8 mouse cellular contexts compared by ENCODE assay signal in the genomic region with DNA sequence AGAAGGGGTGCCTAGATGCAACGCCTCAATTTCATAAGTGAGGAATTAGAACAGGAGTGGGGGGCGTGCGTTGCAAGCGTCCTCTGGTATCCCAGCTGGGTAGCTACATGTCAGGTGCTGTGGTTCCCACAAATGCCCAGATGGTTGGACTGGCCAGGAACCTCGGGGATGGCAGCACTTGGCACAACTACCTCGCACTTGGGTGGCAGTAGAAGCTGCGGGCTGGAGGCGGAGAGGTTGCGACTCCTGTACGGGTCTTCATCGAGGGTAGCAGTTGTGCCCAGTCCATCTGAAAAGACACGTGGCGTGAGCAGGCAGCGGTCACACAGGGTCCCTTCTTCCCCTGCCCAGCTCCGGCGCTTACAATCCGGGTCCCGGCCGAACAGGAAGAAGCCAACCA. TPM values are rescaled to one million over a fixed set of nuclear protein-coding genes. Genes with fewer than 3 reads are reported as not detected.
DNase-seq lines count a peak whose midpoint lies in the region; ATAC-seq and TF ChIP-seq lines count a peak whose summit lies in the region.

No protein-coding gene starts in this region.

- DNase-seq in liver, adult 2 months (ENCODE audit: extremely low read depth, low read depth, low spot score), result no peak
- no peak for DNase-seq in liver
- DNase-seq in embryonic facial prominence, embryonic 10.5 days (ENCODE audit: low spot score), result no peak
- no peak for DNase-seq in midbrain, postnatal 0 days (ENCODE audit: low spot score)
- DNase-seq in spleen, adult 18-20 months, result no peak
- no peak for DNase-seq in adrenal gland, postnatal 36 days
- no peak for DNase-seq in right cerebral cortex, postnatal 36 days (ENCODE audit: low spot score in 2 of 2)

- H3K4me2 ChIP-seq in hindbrain, embryonic 15.5 days, result peak overlapping the region; percentile 57
- peak overlapping the region; percentile 48 for H3K4me2 ChIP-seq in midbrain, postnatal 0 days (ENCODE audit: low read depth, low read length, poor library complexity, severe bottlenecking)

- H3K79me2 ChIP-seq in liver, adult 2 months (ENCODE audit: control insufficient read depth, insufficient read depth, low read length), result no peaks in the 10 kb centered on the region

- H3K27ac ChIP-seq in liver, adult 2 months (replicated peaks; ENCODE audit: insufficient read depth, low read depth, low read length), result no peak overlapping the region
- H3K27ac ChIP-seq in embryonic facial prominence, embryonic 10.5 days (replicated peaks), result peak overlapping the region; percentile 87
- no peak overlapping the region for H3K27ac ChIP-seq in hindbrain, embryonic 15.5 days (replicated peaks)
- no peak overlapping the region for H3K27ac ChIP-seq in midbrain, postnatal 0 days (ENCODE audit: low read depth, low read length)

- peaks cover 4% of the 10 kb centered on the region; the same call in 1 of the 2 replicates for H3K4me1 ChIP-seq in liver, adult 2 months (ENCODE audit: control insufficient read depth, insufficient read depth, low read length)
- H3K4me1 ChIP-seq in embryonic facial prominence, embryonic 10.5 days, result peaks cover 71% of the 10 kb centered on the region
- H3K4me1 ChIP-seq in hindbrain, embryonic 15.5 days (replicated peaks), result peaks cover 36% of the 10 kb centered on the region
- H3K4me1 ChIP-seq in midbrain, postnatal 0 days (ENCODE audit: insufficient read depth, low read length), result peaks cover 20% of the 10 kb centered on the region

- no peaks in the 10 kb centered on the region for H3K27me3 ChIP-seq in liver, adult 2 months (ENCODE audit: control insufficient read depth, insufficient read depth, low read length)
- H3K27me3 ChIP-seq in embryonic facial prominence, embryonic 10.5 days (replicated peaks; ENCODE audit: low read depth, poor library complexity, severe bottlenecking), result peaks cover 56% of the 10 kb centered on the region
- peaks cover 19% of the 10 kb centered on the region for H3K27me3 ChIP-seq in hindbrain, embryonic 15.5 days
- peaks cover 13% of the 10 kb centered on the region; the same call in 1 of the 2 replicates for H3K27me3 ChIP-seq in midbrain, postnatal 0 days (ENCODE audit: insufficient read depth, low read length)

- H3K36me3 ChIP-seq in liver, adult 2 months (ENCODE audit: control insufficient read depth, insufficient read depth, low read length), result no peaks in the 10 kb centered on the region
- H3K36me3 ChIP-seq in embryonic facial prominence, embryonic 10.5 days (replicated peaks), result peaks cover 12% of the 10 kb centered on the region
- H3K36me3 ChIP-seq in hindbrain, embryonic 15.5 days, result no peaks in the 10 kb centered on the region
- H3K36me3 ChIP-seq in midbrain, postnatal 0 days (ENCODE audit: insufficient read depth, low read length), result no peaks in the 10 kb centered on the region

- TF ChIP-seq CTCF in liver, adult 2 months (IDR thresholded peaks at IDR 0.05; ENCODE audit: low read depth, low read length), result no peak
- no peak for TF ChIP-seq CTCF in midbrain, postnatal 0 days (IDR thresholded peaks at IDR 0.05)

- no peaks in the 10 kb centered on the region for H3K9me3 ChIP-seq in embryonic facial prominence, embryonic 10.5 days
- H3K9me3 ChIP-seq in hindbrain, embryonic 15.5 days, result no peaks in the 10 kb centered on the region
- no peaks in the 10 kb centered on the region for H3K9me3 ChIP-seq in midbrain, postnatal 0 days (ENCODE audit: low read length)

- peak overlapping the region; percentile 68 for H3K9ac ChIP-seq in liver, adult 2 months (ENCODE audit: low read depth, low read length)
- H3K9ac ChIP-seq in hindbrain, embryonic 15.5 days, result peak overlapping the region; percentile 28; the same call in 1 of the 2 replicates
- peak overlapping the region; percentile 42; the same call in 1 of the 2 replicates for H3K9ac ChIP-seq in midbrain, postnatal 0 days (replicated peaks; ENCODE audit: low read length, poor library complexity, severe bottlenecking)

- ATAC-seq in hindbrain, embryonic 15.5 days (ENCODE audit: low FRiP score, low read depth), result no peak
- ATAC-seq in midbrain, postnatal 0 days (ENCODE audit: low FRiP score), result no peak

- H3K4me3 ChIP-seq in liver, adult 2 months (ENCODE audit: insufficient read depth, low read depth, low read length), result peak overlapping the region; percentile 55; the same call in 1 of the 2 replicates
- H3K4me3 ChIP-seq in embryonic facial prominence, embryonic 10.5 days, result peak overlapping the region; percentile 67
- peak overlapping the region; percentile 27 for H3K4me3 ChIP-seq in hindbrain, embryonic 15.5 days
- peak overlapping the region; percentile 28 for H3K4me3 ChIP-seq in midbrain, postnatal 0 days (ENCODE audit: low read depth, low read length)

- TF ChIP-seq POLR2A in liver, adult 2 months (IDR thresholded peaks at IDR 0.05; ENCODE audit: extremely low read depth, insufficient read depth, low read length), result no peak

- WGBS in liver, adult 2 months, result 24% methylated on average over 19 of the region's 19 CpGs
- 10% methylated on average over 19 of the region's 19 CpGs for WGBS in embryonic facial prominence, embryonic 10.5 days
- 8% methylated on average over 19 of the region's 19 CpGs for WGBS in hindbrain, embryonic 15.5 days
- WGBS in midbrain, postnatal 0 days, result 11% methylated on average over 19 of the region's 19 CpGs

RNA-seq across cellular contexts. Expression of a gene that starts 4.1 kb away (rescaled TPM):
- 95.5 and 97.7 TPM in 2 replicates for total RNA-seq in liver, adult 2 months (2014; rRNA removed)
- polyA plus RNA-seq in liver, adult 2 months (2012; rRNA removed), result 164 and 196 TPM in 2 replicates
- polyA plus RNA-seq in embryonic facial prominence, embryonic 10.5 days (2016; fragmentation: Nextera tagmentation; extraction: Ambion mirVana), result 18.6 and 22.4 TPM in 2 replicates
- 37.3 and 40.1 TPM in 2 replicates for polyA plus RNA-seq in hindbrain, embryonic 15.5 days (2015; fragmentation: Nextera tagmentation; extraction: Ambion mirVana)
- total RNA-seq in midbrain, postnatal 0 days (2014; rRNA removed), result 23.6 and 31.8 TPM in 2 replicates
- 43.4 and 51.5 TPM in 2 replicates for polyA plus RNA-seq in midbrain, postnatal 0 days (2015; fragmentation: Nextera tagmentation; extraction: Ambion mirVana)
- total RNA-seq in adrenal gland, postnatal 36 days (2021), result 100 to 1,000 TPM in 1 of 2 experiments, 10 to 100 TPM in 1; 97.3 to 224 TPM

RNA-seq across cellular contexts. Expression of a gene that starts 4.3 kb away (rescaled TPM):
- 0.37 and 0.74 TPM in 2 replicates for total RNA-seq in liver, adult 2 months (2014; rRNA removed)
- polyA plus RNA-seq in liver, adult 2 months (2012; rRNA removed), result 0.88 and 1.7 TPM in 2 replicates
- 10.2 and 12.4 TPM in 2 replicates for polyA plus RNA-seq in embryonic facial prominence, embryonic 10.5 days (2016; fragmentation: Nextera tagmentation; extraction: Ambion mirVana)
- 1.5 TPM in 2 replicates for polyA plus RNA-seq in hindbrain, embryonic 15.5 days (2015; fragmentation: Nextera tagmentation; extraction: Ambion mirVana)
- total RNA-seq in midbrain, postnatal 0 days (2014; rRNA removed), result 1.4 TPM in 2 replicates
- polyA plus RNA-seq in midbrain, postnatal 0 days (2015; fragmentation: Nextera tagmentation; extraction: Ambion mirVana), result 1.5 and 1.6 TPM in 2 replicates
- 1 to 10 TPM in 1 of 2 experiments, under 1 TPM in 1; 0.79 to 2.4 TPM for total RNA-seq in adrenal gland, postnatal 36 days (2021)

RNA-seq across cellular contexts. Expression of a gene that starts 12.0 kb away (rescaled TPM):
- 1.3 and 2.0 TPM in 2 replicates for total RNA-seq in liver, adult 2 months (2014; rRNA removed)
- polyA plus RNA-seq in liver, adult 2 months (2012; rRNA removed), result 3.3 and 5.6 TPM in 2 replicates
- polyA plus RNA-seq in embryonic facial prominence, embryonic 10.5 days (2016; fragmentation: Nextera tagmentation; extraction: Ambion mirVana), result 2.5 and 3.6 TPM in 2 replicates
- polyA plus RNA-seq in hindbrain, embryonic 15.5 days (2015; fragmentation: Nextera tagmentation; extraction: Ambion mirVana), result 7.8 and 8.8 TPM in 2 replicates
- 0.76 and 8.6 TPM in 2 replicates for total RNA-seq in midbrain, postnatal 0 days (2014; rRNA removed)
- polyA plus RNA-seq in midbrain, postnatal 0 days (2015; fragmentation: Nextera tagmentation; extraction: Ambion mirVana), result 3.1 and 4.7 TPM in 2 replicates
- total RNA-seq in adrenal gland, postnatal 36 days (2021), result 10 to 100 TPM in 1 of 2 experiments, 1 to 10 TPM in 1; 6.2 to 10.0 TPM

RNA-seq across cellular contexts. Expression of a gene that starts 30.7 kb away (rescaled TPM):
- 0.65 and 1.0 TPM in 2 replicates for total RNA-seq in liver, adult 2 months (2014; rRNA removed)
- 1.3 and 1.6 TPM in 2 replicates for polyA plus RNA-seq in liver, adult 2 months (2012; rRNA removed)
- polyA plus RNA-seq in embryonic facial prominence, embryonic 10.5 days (2016; fragmentation: Nextera tagmentation; extraction: Ambion mirVana), result 36.0 and 37.1 TPM in 2 replicates
- 162 and 178 TPM in 2 replicates for polyA plus RNA-seq in hindbrain, embryonic 15.5 days (2015; fragmentation: Nextera tagmentation; extraction: Ambion mirVana)
- total RNA-seq in midbrain, postnatal 0 days (2014; rRNA removed), result 286 and 357 TPM in 2 replicates
- 176 and 178 TPM in 2 replicates for polyA plus RNA-seq in midbrain, postnatal 0 days (2015; fragmentation: Nextera tagmentation; extraction: Ambion mirVana)
- total RNA-seq in adrenal gland, postnatal 36 days (2021), result 10 to 100 TPM; 30.9 to 35.1 TPM
